Mouse (Mus musculus) MEL (cell line): ENCODE results near the gene Lrp6. TPM values are rescaled to one million over a fixed set of nuclear protein-coding genes. Genes with fewer than 3 reads are reported as not detected.

Experiments used
- DNase-seq: peaks from one replicate; pipeline ENCODE4 v3.0.0; 2011; ENCODE audit warnings: low read depth, low spot score
- H3K27ac ChIP-seq: 2 replicates; pipeline ENCODE4 v1.5.1; 2012; ENCODE audit warnings: low read depth, mild to moderate bottlenecking, control low read depth, low read length, moderate library complexity; ENCODE audit not compliant: control insufficient read depth
- H3K27me3 ChIP-seq, 2 experiments: fragments of 150-350 bp in 1 of 2; sonication (generic) in 1 of 2; 2 replicates each; pipeline ENCODE4 v1.6.1; 2012; ENCODE audit warnings: low read length in 2 of 2, mild to moderate bottlenecking in 2 of 2, improper control_type of control experiment in 1 of 2, moderate library complexity in 1 of 2; ENCODE audit not compliant: insufficient read depth in 2 of 2, control insufficient read depth in 1 of 2
- H3K36me3 ChIP-seq, 2 experiments: 2 replicates each; pipeline ENCODE4 v1.6.1; 2012 to 2014; ENCODE audit warnings: low read length in 2 of 2, improper control_type of control experiment in 1 of 2, inconsistent platforms in 1 of 2, mild to moderate bottlenecking in 1 of 2; ENCODE audit not compliant: insufficient read depth in 2 of 2, control insufficient read depth in 1 of 2
- H3K4me1 ChIP-seq, 2 experiments: fragments of 150-350 bp in 1 of 2; sonication (generic) in 1 of 2; 2 replicates each; pipeline ENCODE4 v1.6.1; 2012; ENCODE audit warnings: low read length in 2 of 2, improper control_type of control experiment in 1 of 2, mild to moderate bottlenecking in 1 of 2; ENCODE audit not compliant: insufficient read depth in 2 of 2, control insufficient read depth in 1 of 2
- H3K4me3 ChIP-seq, 2 experiments: fragments of 150-350 bp in 1 of 2; sonication (generic) in 1 of 2; 2 replicates each; pipeline ENCODE4 v1.5.1; 2012; ENCODE audit warnings: low read depth in 2 of 2, low read length in 2 of 2, mild to moderate bottlenecking in 2 of 2, moderate library complexity in 2 of 2, control low read depth in 1 of 2, improper control_type of control experiment in 1 of 2; ENCODE audit not compliant: control insufficient read depth in 1 of 2, insufficient read depth in 1 of 2
- H3K79me2 ChIP-seq: 2 replicates; pipeline ENCODE4 v1.6.1; 2012; ENCODE audit warnings: mild to moderate bottlenecking, low read length, moderate library complexity; ENCODE audit not compliant: control insufficient read depth, poor library complexity, insufficient read depth
- H3K9ac ChIP-seq: 2 replicates; pipeline ENCODE4 v1.6.1; 2012; ENCODE audit warnings: low read depth, mild to moderate bottlenecking, control low read depth, low read length, moderate library complexity; ENCODE audit not compliant: control insufficient read depth, poor library complexity, severe bottlenecking
- H3K9me3 ChIP-seq: fragments of 150-350 bp; sonication (generic); replicated peaks from 2 replicates; pipeline ENCODE4 v1.6.1; 2012; ENCODE audit warnings: mild to moderate bottlenecking, low read length, improper control_type of control experiment, moderate library complexity; ENCODE audit not compliant: insufficient read depth
- BHLHE40 ChIP-seq: IDR thresholded peaks from 2 replicates; pipeline ENCODE4 v1.6.1; 2012; ENCODE audit warnings: low read depth, mild to moderate bottlenecking, inconsistent platforms, low read length, improper control_type of control experiment, borderline replicate concordance
- CTCF ChIP-seq, 3 experiments: IDR thresholded peaks in 2 of 3; conservative IDR thresholded peaks in 1 of 3; 2 replicates each; pipeline ENCODE4 v1.5.1; 2011 to 2012; ENCODE audit warnings: low read length in 3 of 3, low read depth in 2 of 3, mild to moderate bottlenecking in 2 of 3, improper control_type of control experiment in 1 of 3, inconsistent platforms in 1 of 3, mixed read lengths in 1 of 3, moderate library complexity in 1 of 3; ENCODE audit not compliant: control insufficient read depth in 1 of 3, insufficient read depth in 1 of 3, poor library complexity in 1 of 3, severe bottlenecking in 1 of 3
- EP300 ChIP-seq, 2 experiments: IDR thresholded peaks; 2 replicates each; pipeline ENCODE4 v1.6.1; 2011; ENCODE audit warnings: improper control_type of control experiment in 2 of 2, low read length in 2 of 2, low read depth in 1 of 2, mild to moderate bottlenecking in 1 of 2
- ETS1 ChIP-seq: IDR thresholded peaks from 2 replicates; pipeline ENCODE4 v1.6.1; 2012; ENCODE audit warnings: low read depth, mild to moderate bottlenecking, inconsistent platforms, low read length, improper control_type of control experiment, moderate library complexity
- GATA1 ChIP-seq: IDR thresholded peaks from 2 replicates; pipeline ENCODE4 v1.6.1; 2011; ENCODE audit warnings: low read depth, low read length, improper control_type of control experiment
- HCFC1 ChIP-seq: IDR thresholded peaks from 2 replicates; pipeline ENCODE4 v1.6.1; 2012; ENCODE audit warnings: low read depth, mild to moderate bottlenecking, inconsistent platforms, low read length, improper control_type of control experiment, moderate library complexity
- JUND ChIP-seq: IDR thresholded peaks from 2 replicates; pipeline ENCODE4 v1.6.1; 2011; ENCODE audit warnings: low read depth, mild to moderate bottlenecking, improper control_type of control experiment, low read length
- MAZ ChIP-seq: IDR thresholded peaks from 2 replicates; pipeline ENCODE4 v1.6.1; 2012; ENCODE audit warnings: low read depth, mild to moderate bottlenecking, inconsistent platforms, low read length, improper control_type of control experiment
- MXI1 ChIP-seq: IDR thresholded peaks from 2 replicates; pipeline ENCODE4 v1.6.1; 2011; ENCODE audit warnings: mild to moderate bottlenecking, low read depth, low read length, improper control_type of control experiment
- MYB ChIP-seq: IDR thresholded peaks from 2 replicates; pipeline ENCODE4 v1.6.1; 2011; ENCODE audit warnings: mild to moderate bottlenecking, low read depth, low read length, improper control_type of control experiment
- NELFE ChIP-seq: IDR thresholded peaks from 2 replicates; pipeline ENCODE4 v1.6.1; 2011; ENCODE audit warnings: low read depth, low read length, improper control_type of control experiment
- NRF1 ChIP-seq: IDR thresholded peaks from 2 replicates; pipeline ENCODE4 v1.6.1; 2014; ENCODE audit warnings: low read depth, mild to moderate bottlenecking, inconsistent platforms, low read length, improper control_type of control experiment, moderate library complexity; ENCODE audit not compliant: poor library complexity, insufficient read depth, severe bottlenecking
- POLR2A ChIP-seq, 2 experiments: IDR thresholded peaks; 2 replicates each; pipeline ENCODE4 v1.6.1; 2011 to 2012; ENCODE audit warnings: low read length in 2 of 2, mild to moderate bottlenecking in 2 of 2, control low read depth in 1 of 2, improper control_type of control experiment in 1 of 2, low read depth in 1 of 2, moderate library complexity in 1 of 2; ENCODE audit not compliant: control insufficient read depth in 1 of 2, insufficient read depth in 1 of 2, poor library complexity in 1 of 2
- RAD21 ChIP-seq: IDR thresholded peaks from 2 replicates; pipeline ENCODE4 v1.6.1; 2011; ENCODE audit warnings: mild to moderate bottlenecking, low read depth, low read length, improper control_type of control experiment
- SIN3A ChIP-seq: IDR thresholded peaks from 2 replicates; pipeline ENCODE4 v1.6.1; 2012; ENCODE audit warnings: low read length, improper control_type of control experiment, inconsistent platforms
- SMC3 ChIP-seq: IDR thresholded peaks from 2 replicates; pipeline ENCODE4 v1.6.1; 2011; ENCODE audit warnings: low read depth, low read length, improper control_type of control experiment
- TAL1 ChIP-seq: IDR thresholded peaks from 2 replicates; pipeline ENCODE4 v1.6.1; 2012; ENCODE audit warnings: mild to moderate bottlenecking, inconsistent platforms, low read length, moderate library complexity, mixed read lengths
- TBP ChIP-seq: IDR thresholded peaks from 2 replicates; pipeline ENCODE4 v1.8.0; 2011; ENCODE audit warnings: low read depth, low read length, improper control_type of control experiment
- TCF12 ChIP-seq: IDR thresholded peaks from 2 replicates; pipeline ENCODE4 v1.6.1; 2014; ENCODE audit warnings: low read depth, mild to moderate bottlenecking, inconsistent platforms, low read length, improper control_type of control experiment, moderate library complexity
- UBTF ChIP-seq: IDR thresholded peaks from 2 replicates; pipeline ENCODE4 v1.6.1; 2012; ENCODE audit warnings: low read depth, mild to moderate bottlenecking, inconsistent platforms, low read length, improper control_type of control experiment, moderate library complexity, borderline replicate concordance; ENCODE audit not compliant: insufficient read depth
- USF1 ChIP-seq: IDR thresholded peaks from 2 replicates; pipeline ENCODE4 v1.6.1; 2014; ENCODE audit warnings: low read depth, mild to moderate bottlenecking, inconsistent platforms, low read length, improper control_type of control experiment, moderate library complexity
- USF2 ChIP-seq, 2 experiments: IDR thresholded peaks; 2 replicates each; pipeline ENCODE4 v1.6.1; 2011 to 2012; ENCODE audit warnings: improper control_type of control experiment in 2 of 2, low read length in 2 of 2, borderline replicate concordance in 1 of 2, inconsistent platforms in 1 of 2, low read depth in 1 of 2, mild to moderate bottlenecking in 1 of 2; ENCODE audit not compliant: insufficient read depth in 1 of 2
- ZC3H11A ChIP-seq: IDR thresholded peaks from 2 replicates; pipeline ENCODE4 v1.6.1; 2012; ENCODE audit warnings: low read depth, mild to moderate bottlenecking, inconsistent platforms, low read length, improper control_type of control experiment
- ZMIZ1 ChIP-seq: IDR thresholded peaks from 2 replicates; pipeline ENCODE4 v1.6.1; 2012; ENCODE audit warnings: low read depth, mild to moderate bottlenecking, inconsistent platforms, low read length, improper control_type of control experiment, moderate library complexity
- ZNF384 ChIP-seq: IDR thresholded peaks from 2 replicates; pipeline ENCODE4 v1.6.1; 2012; ENCODE audit warnings: low read depth, mild to moderate bottlenecking, inconsistent platforms, low read length, improper control_type of control experiment
- polyA plus RNA-seq, 2 experiments: library from polyadenylated mRNA; stranded (reverse) in 1 of 2; unstranded in 1 of 2; fragments of >175 nt in 1 of 2; fragments of >200 nt in 1 of 2; gene quantifications; 2 replicates each; pipeline versions ENCODE4 v1.2.1 to v1.2.4; 2012; ENCODE audit warnings: low replicate concordance in 2 of 2, low read depth in 1 of 2; ENCODE audit not compliant: insufficient read length in 2 of 2, insufficient read depth in 1 of 2, missing spikeins in 1 of 2
- total RNA-seq: library from RNA; depleted of rRNA; stranded (reverse); fragments of 300-350 nt; gene quantifications from 2 replicates; pipeline ENCODE4 v1.2.3, GENCODE M21; 2012

The Lrp6 gene
- total and polyA plus RNA-seq, 3 experiments, result 13.1 to 25.7 (median 17.2) TPM

DNA sequence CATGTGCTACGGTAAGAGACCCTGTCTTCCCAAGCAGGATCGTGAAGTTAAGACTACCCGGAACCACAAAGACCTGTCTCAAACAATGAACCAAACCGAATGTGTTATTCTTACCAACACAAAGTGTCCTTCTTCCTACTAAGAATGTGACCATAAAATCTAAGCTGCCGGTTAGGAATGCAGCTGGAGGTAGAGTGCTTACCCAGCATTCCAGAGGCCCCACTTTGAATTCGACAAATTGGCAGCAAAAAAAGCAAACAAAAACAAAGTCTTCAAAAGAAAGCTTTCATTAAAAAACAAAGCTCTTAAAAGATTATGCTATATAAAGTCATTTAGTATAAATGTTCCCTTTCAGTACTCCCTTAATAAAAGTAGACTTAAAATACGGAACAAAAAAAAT, 31.6 kb downstream of the Lrp6 start:
- H3K79me2 ChIP-seq, result peaks cover 35% of the 10 kb centered on the region
- no peak overlapping the region for H3K9ac ChIP-seq
- no peaks in the 10 kb centered on the region for H3K27me3 ChIP-seq
- DNase-seq, result no peak
- H3K36me3 ChIP-seq, result peaks cover 2 to 27% of the 10 kb centered on the region in 2 experiments
- H3K9me3 ChIP-seq, result no peaks in the 10 kb centered on the region
- TF ChIP-seq USF1 (no peak), ETS1 (no peak), TCF12 (no peak), ZNF384 (no peak), HCFC1 (no peak), NRF1 (no peak), ZC3H11A (no peak)
- no peak overlapping the region for H3K4me3 ChIP-seq
- H3K4me1 ChIP-seq, result peaks cover 11 to 25% of the 10 kb centered on the region in 2 experiments
- H3K27ac ChIP-seq, result no peak overlapping the region

DNA sequence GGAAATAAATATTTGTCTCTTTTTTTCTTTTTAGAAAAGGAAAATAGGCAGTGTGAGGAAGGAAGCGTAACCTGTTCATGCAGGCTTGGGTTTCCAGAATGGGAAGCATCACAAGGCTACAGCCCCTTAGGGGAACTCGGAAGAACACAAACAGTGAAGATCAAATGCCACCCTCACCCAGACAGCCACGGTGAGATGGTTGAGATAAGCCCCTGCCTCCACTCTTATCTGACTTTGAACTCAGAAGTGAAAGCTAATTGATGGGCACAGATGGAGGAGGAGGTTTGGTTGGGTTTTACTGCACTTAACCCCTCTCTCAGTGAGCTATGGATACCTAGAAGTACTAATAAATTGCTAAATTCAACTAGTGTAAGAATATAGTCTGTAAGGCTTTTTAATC, 33.7 kb downstream of the Lrp6 start:
- H3K36me3 ChIP-seq, result peaks cover 2 to 20% of the 10 kb centered on the region in 2 experiments
- no peak for DNase-seq
- H3K27me3 ChIP-seq, result no peaks in the 10 kb centered on the region
- peaks cover 37% of the 10 kb centered on the region for H3K79me2 ChIP-seq
- H3K4me3 ChIP-seq, result no peak overlapping the region
- TF ChIP-seq RAD21 (no peak), TCF12 (no peak), USF2 (IDR thresholded peaks at IDR 0.05; ENCODE audit: borderline replicate concordance in 1 of 2, insufficient read depth in 1 of 2, low read depth in 1 of 2, low read length in 2 of 2) (no peak), EP300 (IDR thresholded peaks at IDR 0.05; ENCODE audit: low read depth in 1 of 2, low read length in 2 of 2) (peak in 1 of 2 experiments; percentile 13; a peak in 1 of 4 replicates), NELFE (no peak), GATA1 (peak; percentile 18; the same call in 1 of the 2 replicates), CTCF (IDR thresholded peaks at IDR 0.05 in 2 of 3, conservative IDR thresholded peaks at IDR 0.05 in 1 of 3; ENCODE audit: control insufficient read depth in 1 of 3, insufficient read depth in 1 of 3, low read depth in 2 of 3, low read length in 3 of 3, poor library complexity in 1 of 3, severe bottlenecking in 1 of 3) (no peak)
- no peak overlapping the region for H3K9ac ChIP-seq
- no peaks in the 10 kb centered on the region for H3K9me3 ChIP-seq
- peaks cover 7 to 17% of the 10 kb centered on the region in 2 experiments; a peak in 3 of 4 replicates for H3K4me1 ChIP-seq
- H3K27ac ChIP-seq, result no peak overlapping the region

DNA sequence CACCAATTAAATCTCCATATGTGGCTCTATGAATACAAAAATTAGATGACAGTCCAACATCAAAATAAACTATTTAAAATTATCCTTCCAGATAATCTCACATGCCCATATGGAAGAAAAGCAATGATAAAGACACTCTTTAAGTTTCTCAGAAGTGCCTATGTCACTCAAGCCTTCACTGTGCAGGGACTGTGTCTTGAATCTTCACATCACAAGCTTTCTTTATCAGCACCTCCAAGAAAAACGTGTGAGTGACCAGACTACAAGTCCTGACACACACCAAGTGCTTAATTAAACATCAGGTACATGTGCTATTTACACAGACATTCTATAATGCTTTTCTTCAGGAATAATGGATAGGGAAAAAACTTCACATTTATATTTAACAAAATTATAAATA, 34.8 kb downstream of the Lrp6 start:
- Histone ChIP-seq H3K4me3 (no peak overlapping the region), H3K27me3 (no peaks in the 10 kb centered on the region), H3K36me3 (peaks cover 2 to 16% of the 10 kb centered on the region in 2 experiments), H3K79me2 (peaks cover 31% of the 10 kb centered on the region), H3K27ac (no peak overlapping the region), H3K4me1 (peaks cover 9 to 10% of the 10 kb centered on the region in 2 experiments; a peak in 3 of 4 replicates), H3K9ac (no peak overlapping the region), H3K9me3 (no peaks in the 10 kb centered on the region)
- no peak for TF ChIP-seq UBTF
- no peak for TF ChIP-seq GATA1
- no peak for TF ChIP-seq CTCF (IDR thresholded peaks at IDR 0.05 in 2 of 3, conservative IDR thresholded peaks at IDR 0.05 in 1 of 3; ENCODE audit: control insufficient read depth in 1 of 3, insufficient read depth in 1 of 3, low read depth in 2 of 3, low read length in 3 of 3, poor library complexity in 1 of 3, severe bottlenecking in 1 of 3)
- no peak for TF ChIP-seq MAZ
- no peak for TF ChIP-seq TCF12
- TF ChIP-seq SIN3A, result no peak
- TF ChIP-seq BHLHE40, result no peak
- no peak for TF ChIP-seq SMC3
- no peak for TF ChIP-seq MYB
- TF ChIP-seq TBP, result no peak
- TF ChIP-seq NELFE, result no peak
- TF ChIP-seq POLR2A (IDR thresholded peaks at IDR 0.05; ENCODE audit: control insufficient read depth in 1 of 2, insufficient read depth in 1 of 2, low read depth in 1 of 2, low read length in 2 of 2, poor library complexity in 1 of 2), result no peak
- TF ChIP-seq EP300 (IDR thresholded peaks at IDR 0.05; ENCODE audit: low read depth in 1 of 2, low read length in 2 of 2), result no peak
- no peak for TF ChIP-seq MXI1
- TF ChIP-seq ZMIZ1, result no peak
- no peak for TF ChIP-seq USF1
- no peak for TF ChIP-seq NRF1
- TF ChIP-seq JUND, result no peak
- TF ChIP-seq TAL1, result no peak
- DNase-seq, result no peak
